9 mouse cellular contexts compared by ENCODE assay signal in the genomic region with DNA sequence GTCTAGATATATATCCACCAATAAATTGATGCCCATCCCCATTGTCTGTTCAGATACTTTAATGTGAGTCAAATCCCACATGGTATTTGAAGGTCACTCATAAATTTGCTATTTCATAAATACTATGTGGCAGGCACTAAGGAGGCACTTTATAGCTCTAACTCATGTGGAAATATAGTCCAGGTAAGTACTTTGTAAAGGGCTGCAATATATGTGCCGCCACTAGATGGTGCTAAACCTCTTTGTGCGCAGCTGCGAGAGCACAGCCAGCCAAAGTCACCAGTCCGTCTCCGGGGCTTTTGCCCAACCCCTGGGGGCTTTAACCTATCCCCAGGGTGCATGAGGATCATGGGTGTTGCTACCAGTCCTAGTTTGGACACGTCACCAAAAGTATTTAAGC. TPM values are rescaled to one million over a fixed set of nuclear protein-coding genes. Genes with fewer than 3 reads are reported as not detected.
DNase-seq lines count a peak whose midpoint lies in the region; ATAC-seq lines count a peak whose summit lies in the region.
"Not testable (repeated sequence)": the region's sequence is repeated elsewhere in the genome, so short reads cannot be mapped to it uniquely, and the experiment has no call there.
"Had no signal": no experiment of that assay in that cellular context is flagged by ENCODE, and none has a peak within 500 bp of the region (broad histone marks: within the 10 kb centered on the region; RNA-seq: fewer than 3 reads in every experiment).

No protein-coding gene starts in this region.

- not testable (repeated sequence) for H3K27me3 ChIP-seq in forebrain, embryonic 14.5 days (replicated peaks; ENCODE audit: control insufficient read depth, insufficient read depth, low read length); kidney, embryonic 14.5 days (ENCODE audit: control insufficient read depth, insufficient read depth, low read length); midbrain, embryonic 12.5 days

- H3K4me3 ChIP-seq in forebrain, embryonic 14.5 days (ENCODE audit: low read depth, low read length); kidney, embryonic 14.5 days (ENCODE audit: low read length); midbrain, embryonic 12.5 days: not testable (repeated sequence)

- WGBS in forebrain, embryonic 14.5 days = under 1% methylated on average over 4 of the region's 6 CpGs
- 3% methylated on average over 4 of the region's 6 CpGs for WGBS in kidney, embryonic 14.5 days
- WGBS in midbrain, embryonic 12.5 days = 2% methylated on average over 6 of the region's 6 CpGs

- intact Hi-C loops in heart, postnatal 10 days (cut with DNase I) = loop anchor here (10.0 kb wide), 1 partner anchor 1800 kb away; no protein-coding TSS in a partner anchor

- H3K9me3 ChIP-seq in forebrain, embryonic 14.5 days (replicated peaks; ENCODE audit: control insufficient read depth, low read length); kidney, embryonic 14.5 days (ENCODE audit: control insufficient read depth, low read length); midbrain, embryonic 12.5 days: not testable (repeated sequence)

- H3K9ac ChIP-seq in forebrain, embryonic 14.5 days (ENCODE audit: low read length); kidney, embryonic 14.5 days (ENCODE audit: low read depth, low read length); midbrain, embryonic 12.5 days (replicated peaks): not testable (repeated sequence)

- not testable (repeated sequence) for H3K4me1 ChIP-seq in forebrain, embryonic 14.5 days (ENCODE audit: control insufficient read depth, insufficient read depth, low read length); kidney, embryonic 14.5 days (ENCODE audit: control insufficient read depth, insufficient read depth, low read length); midbrain, embryonic 12.5 days

- peak; percentile 78 for ATAC-seq in forebrain, embryonic 14.5 days
- ATAC-seq in kidney, embryonic 14.5 days (ENCODE audit: low FRiP score, low TSS enrichment) = peak; percentile 62; the same call in 1 of the 2 replicates
- ATAC-seq in midbrain, embryonic 12.5 days (ENCODE audit: low FRiP score, low read depth) = peak; percentile 60

- DNase-seq in adrenal gland, postnatal 36 days = peak; percentile 36 to 38
- peak; percentile 28 for DNase-seq in forebrain, embryonic 14.5 days (ENCODE audit: low spot score)
- peak; percentile 34 to 56 for DNase-seq in heart, postnatal 10 days
- DNase-seq in left cerebral cortex, adult 9 months (ENCODE audit: low spot score in 2 of 2) = peak; percentile 3 to 73
- peak; percentile 15 to 24 for DNase-seq in right cerebral cortex, postnatal 36 days (ENCODE audit: low spot score in 2 of 2)

- not testable (repeated sequence) for H3K36me3 ChIP-seq in forebrain, embryonic 14.5 days (ENCODE audit: control insufficient read depth, insufficient read depth, low read length); kidney, embryonic 14.5 days (ENCODE audit: control insufficient read depth, insufficient read depth, low read length); midbrain, embryonic 12.5 days

- H3K4me2 ChIP-seq in forebrain, embryonic 14.5 days (ENCODE audit: low read length); kidney, embryonic 14.5 days (replicated peaks; ENCODE audit: low read depth, low read length): not testable (repeated sequence)
- H3K4me2 ChIP-seq in midbrain, embryonic 12.5 days (replicated peaks) = peak overlapping the region; percentile 19; the same call in 1 of the 2 replicates

- H3K27ac ChIP-seq in forebrain, embryonic 14.5 days (ENCODE audit: low read depth, low read length); kidney, embryonic 14.5 days (ENCODE audit: low read depth, low read length); midbrain, embryonic 12.5 days (replicated peaks): not testable (repeated sequence)

RNA-seq across cellular contexts. Expression of gene Gm5150, which starts 18.8 kb away (rescaled TPM):
- under 1 TPM in 1 of 2 experiments, not detected in 1; 0.43 TPM for total RNA-seq in adrenal gland, postnatal 36 days (2021)
- polyA plus RNA-seq in forebrain, embryonic 14.5 days (2014; fragmentation: Nextera tagmentation; extraction: Ambion mirVana) = not detected in 2 replicates
- not detected for total RNA-seq in heart, postnatal 10 days (2021)
- not detected in 2 replicates for polyA plus RNA-seq in kidney, embryonic 14.5 days (2014; fragmentation: Nextera tagmentation; extraction: Ambion mirVana)
- polyA plus RNA-seq in midbrain, embryonic 12.5 days (2016; fragmentation: Nextera tagmentation; extraction: Ambion mirVana) = not detected in 2 replicates
- polyA plus RNA-seq: limb, embryonic 12.5 days; myocyte had no signal
